Mouse (Mus musculus): ENCODE measurements around the gene Prss41.

- TF ChIP-seq POLR2A (IDR thresholded peaks at IDR 0.05; ENCODE audit: low read depth, low read length) (no peak), CTCF (conservative IDR thresholded peaks at IDR 0.05; ENCODE audit: insufficient read depth, insufficient read length, low read depth, low read length) (no peak)
These were observed 18.4 kb downstream of the Prss41 start for GRCm38 (mm10) chr17:23825591-23825990.
